23 mouse cellular contexts compared by ENCODE assay signal in the genomic region with DNA sequence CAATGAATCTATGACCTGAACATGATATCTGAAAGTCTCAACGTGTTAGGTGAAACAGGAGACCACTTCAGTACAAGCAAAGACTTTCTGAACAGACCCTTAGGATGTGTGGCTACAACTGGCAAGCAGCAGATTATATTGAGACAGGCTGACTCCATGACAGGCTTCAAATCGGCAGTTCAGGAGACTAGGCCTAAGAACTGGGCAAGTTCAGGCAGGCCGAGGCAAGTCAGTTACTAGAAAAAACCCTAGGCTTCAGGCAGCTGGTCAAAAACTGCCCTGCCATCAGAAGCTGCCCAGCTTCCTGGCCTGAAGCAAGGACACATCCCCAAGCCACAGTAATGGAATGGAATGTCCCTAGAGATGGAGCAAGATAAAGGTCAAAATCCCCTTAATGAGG.
"Had no signal": no experiment of that assay in that cellular context is flagged by ENCODE, and none has a peak within 500 bp of the region (broad histone marks: within the 10 kb centered on the region; RNA-seq: fewer than 3 reads in every experiment).

No protein-coding gene starts in this region.

- H3K4me2 ChIP-seq: heart, embryonic 12.5 days; hindbrain, embryonic 13.5 days; hindbrain, embryonic 15.5 days; kidney, embryonic 15.5 days; limb, embryonic 12.5 days; liver, embryonic 11.5 days; liver, embryonic 13.5 days had no signal

- H3K4me3 ChIP-seq: heart, embryonic 10.5 days; heart, embryonic 12.5 days; hindbrain, embryonic 13.5 days; hindbrain, embryonic 15.5 days; kidney, embryonic 15.5 days; layer of hippocampus, adult 2 months; left cerebral cortex, adult 2 months; limb, embryonic 10.5 days; limb, embryonic 12.5 days; liver, embryonic 13.5 days had no signal

- DNase-seq: gastrocnemius, postnatal 14 days; gastrocnemius, postnatal 36 days; heart, adult 18-20 months; heart, postnatal 10 days; kidney, adult 11 months; kidney, adult 2 months; kidney, adult 9 months; kidney, postnatal 14 days; kidney, postnatal 36 days; liver; liver, embryonic 13.5 days had no signal

- H3K27me3 ChIP-seq: heart, embryonic 12.5 days; hindbrain, embryonic 13.5 days; hindbrain, embryonic 15.5 days; limb, embryonic 12.5 days; liver, embryonic 13.5 days had no signal

- H3K27ac ChIP-seq: heart, embryonic 10.5 days; hindbrain, embryonic 13.5 days; hindbrain, embryonic 15.5 days; hindbrain, postnatal 0 days; kidney, embryonic 15.5 days; kidney, postnatal 0 days; layer of hippocampus, adult 2 months; left cerebral cortex, adult 2 months; limb, embryonic 10.5 days; limb, embryonic 12.5 days; liver, embryonic 13.5 days had no signal

- H3K36me3 ChIP-seq: heart, embryonic 10.5 days; heart, embryonic 12.5 days; hindbrain, embryonic 13.5 days; hindbrain, embryonic 15.5 days; kidney, embryonic 15.5 days; limb, embryonic 10.5 days; limb, embryonic 12.5 days; liver, embryonic 13.5 days had no signal

- H3K4me1 ChIP-seq: heart, embryonic 10.5 days; heart, embryonic 12.5 days; hindbrain, embryonic 13.5 days; hindbrain, embryonic 15.5 days; kidney, embryonic 15.5 days; limb, embryonic 10.5 days; limb, embryonic 12.5 days; liver, embryonic 13.5 days had no signal

- H3K9me3 ChIP-seq: heart, embryonic 10.5 days; heart, embryonic 12.5 days; hindbrain, embryonic 13.5 days; hindbrain, embryonic 15.5 days; kidney, embryonic 15.5 days; limb, embryonic 10.5 days; limb, embryonic 12.5 days; liver, embryonic 13.5 days had no signal

- H3K9ac ChIP-seq: heart, embryonic 12.5 days; hindbrain, embryonic 13.5 days; hindbrain, embryonic 15.5 days; kidney, embryonic 15.5 days; limb, embryonic 12.5 days; liver, embryonic 13.5 days had no signal
